Mouse (Mus musculus) heart, embryonic 15.5 days (tissue): ENCODE measurements around the gene Samhd1. TPM values are rescaled to one million over a fixed set of nuclear protein-coding genes. Genes with fewer than 3 reads are reported as not detected.
"Not testable (repeated sequence)": the region's sequence is repeated elsewhere in the genome, so short reads cannot be mapped to it uniquely, and the experiment has no call there.

Source experiments
- ATAC-seq: fragments of 200-750 bp; cut with Nextera tagmentation; replicated peaks from 2 replicates; pipeline ENCODE4 v1.8.0; 2017; ENCODE audit warnings: low read depth, moderate TSS enrichment; ENCODE audit not compliant: insufficient number of reproducible peaks, insufficient read depth, low FRiP score
- H3K27ac ChIP-seq: fragments of 300-500 bp; sonication (generic); 2 replicates; pipeline ENCODE4 v1.5.1; 2015; ENCODE audit warnings: mild to moderate bottlenecking, inconsistent platforms
- H3K27me3 ChIP-seq: fragments of 300-500 bp; sonication (generic); 2 replicates; pipeline ENCODE4 v1.6.1; 2015; ENCODE audit warnings: inconsistent platforms
- H3K36me3 ChIP-seq: fragments of 300-500 bp; sonication (generic); 2 replicates; pipeline ENCODE4 v1.6.1; 2015; ENCODE audit warnings: mild to moderate bottlenecking, inconsistent platforms
- H3K4me1 ChIP-seq: fragments of 300-500 bp; sonication (generic); replicated peaks from 2 replicates; pipeline ENCODE4 v1.6.1; 2015; ENCODE audit warnings: inconsistent platforms
- H3K4me2 ChIP-seq: fragments of 300-500 bp; sonication (generic); 2 replicates; pipeline ENCODE4 v1.6.1; 2015; ENCODE audit warnings: inconsistent platforms, mild to moderate bottlenecking, moderate library complexity
- H3K4me3 ChIP-seq: fragments of 300-500 bp; sonication (generic); 2 replicates; pipeline ENCODE4 v1.5.1; 2015; ENCODE audit warnings: mild to moderate bottlenecking, inconsistent platforms
- H3K9ac ChIP-seq: fragments of 300-500 bp; sonication (generic); 2 replicates; pipeline ENCODE4 v1.6.1; 2015; ENCODE audit warnings: mild to moderate bottlenecking, inconsistent platforms
- H3K9me3 ChIP-seq: fragments of 300-500 bp; sonication (generic); replicated peaks from 2 replicates; pipeline ENCODE4 v1.6.1; 2016; ENCODE audit warnings: inconsistent platforms
- WGBS: fragments of 180-500 bp; shearing (Covaris S2); methylation state at CpG from one replicate; pipeline ENCODE4 v1.1.7; 2015; ENCODE audit warnings: mixed read lengths; 5-methylcytosine and 5-hydroxymethylcytosine counted together
- polyA plus RNA-seq: library from polyadenylated mRNA; unstranded; fragments of >200 nt; fragmentation: Nextera tagmentation; extraction: Ambion mirVana; gene quantifications from 2 replicates; pipeline ENCODE4 v1.2.1, GENCODE M21; 2015

Samhd1 gene
- polyA plus RNA-seq, result 14.2 and 16.2 TPM in 2 replicates

DNA sequence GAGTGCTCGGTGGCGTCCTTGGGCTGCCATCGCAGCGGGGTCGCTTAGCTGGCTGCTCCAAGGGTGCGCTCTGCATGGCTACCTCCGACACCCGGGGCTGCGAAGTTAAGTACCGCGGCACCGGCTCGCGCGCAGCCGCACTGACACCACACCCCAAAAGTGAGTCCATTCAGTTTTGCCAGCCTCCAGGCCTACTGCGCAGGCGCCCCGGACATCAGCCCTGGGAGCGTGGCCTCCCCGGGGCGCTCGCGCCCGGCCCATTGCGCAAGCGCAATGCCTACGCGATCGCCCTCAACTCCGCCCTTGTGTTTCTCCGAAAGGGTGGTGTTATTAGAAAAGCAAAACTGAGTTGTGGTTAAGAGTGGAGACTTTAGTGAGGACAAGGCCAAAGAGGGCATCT is at the start of gene Samhd1:
Samhd1 (minus strand) TSS at position 252 of the 400 bp plus-strand sequence.
- H3K36me3 ChIP-seq, result no peaks in the 10 kb centered on the region
- H3K4me3 ChIP-seq, result peak within 1 kb of the TSS; percentile 67
- peak within 1 kb of the TSS; percentile 76 for H3K27ac ChIP-seq
- WGBS, result under 1% methylated on average over 32 of the region's 32 CpGs
- H3K9me3 ChIP-seq, result 0 out of 2 replicates have a peak, but pooled peaks cover 4% of the 10 kb centered on the region
- no peaks in the 10 kb centered on the region for H3K27me3 ChIP-seq
- peak within 1 kb of the TSS; percentile 72 for H3K9ac ChIP-seq
- peak within 1 kb of the TSS; percentile 95 for H3K4me2 ChIP-seq
- ATAC-seq, result peak; percentile 91
- peaks cover 14% of the 10 kb centered on the region for H3K4me1 ChIP-seq

DNA sequence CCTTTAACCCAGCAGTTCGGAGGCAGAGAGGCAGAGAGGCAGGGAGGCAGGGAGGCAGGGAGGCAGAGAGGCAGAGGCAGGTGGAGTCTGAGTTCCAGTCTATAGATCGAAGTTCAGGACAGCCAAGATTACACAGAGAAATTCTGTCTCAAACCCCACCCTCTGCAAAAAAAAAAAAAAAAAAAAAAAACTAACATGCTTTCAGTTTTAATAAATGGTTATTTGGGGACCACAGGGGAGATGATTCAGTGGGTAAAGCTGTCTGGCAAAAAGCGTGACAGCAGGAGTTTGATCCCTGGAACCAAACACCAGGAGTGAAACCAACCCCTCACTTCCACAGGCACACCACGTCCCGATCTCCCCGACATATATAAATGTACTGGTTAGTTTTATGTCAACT is 43.1 kb upstream of the Samhd1 start:
- H3K4me3 ChIP-seq, result no peak overlapping the region
- no peaks in the 10 kb centered on the region for H3K9me3 ChIP-seq
- H3K27me3 ChIP-seq, result no peaks in the 10 kb centered on the region
- peaks cover 33% of the 10 kb centered on the region for H3K36me3 ChIP-seq
- ATAC-seq, result no peak
- H3K27ac ChIP-seq, result no peak overlapping the region
- no peaks in the 10 kb centered on the region for H3K4me1 ChIP-seq
- no peak overlapping the region for H3K9ac ChIP-seq
- WGBS, result 87% methylated on average over 6 of the region's 6 CpGs
- no peak overlapping the region for H3K4me2 ChIP-seq

DNA sequence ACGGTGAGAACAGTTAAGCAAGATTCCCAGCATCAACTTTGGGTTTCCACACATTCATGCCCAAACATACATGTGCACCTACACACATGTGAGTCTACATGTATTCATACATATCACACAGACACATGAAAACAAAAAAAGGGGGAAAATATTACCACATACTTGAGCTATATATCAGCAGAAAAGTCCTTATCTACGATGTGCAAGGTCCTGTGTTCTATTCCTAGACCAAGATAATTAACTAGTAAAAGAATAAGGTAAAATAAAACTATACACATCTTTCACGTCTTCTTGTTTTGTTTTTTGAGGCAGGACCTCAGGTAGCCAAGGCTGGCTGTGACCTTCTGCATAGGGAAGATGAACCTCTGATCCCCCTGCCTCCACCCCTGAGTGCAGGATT is 41.2 kb upstream of the Samhd1 start:
- Histone ChIP-seq H3K4me2 (no peak overlapping the region), H3K9ac (no peak overlapping the region), H3K4me3 (no peak overlapping the region), H3K9me3 (no peaks in the 10 kb centered on the region), H3K36me3 (peaks cover 31% of the 10 kb centered on the region), H3K27me3 (no peaks in the 10 kb centered on the region), H3K27ac (no peak overlapping the region), H3K4me1 (no peaks in the 10 kb centered on the region)
- no peak for ATAC-seq
- 86% methylated on average over 3 of the region's 3 CpGs for WGBS

GRCm38 (mm10) chr2:157174416-157174815 is 39.4 kb upstream of the Samhd1 start:
- Histone ChIP-seq H3K4me1 (no peaks in the 10 kb centered on the region), H3K4me2 (no peak overlapping the region), H3K27me3 (no peaks in the 10 kb centered on the region), H3K27ac (no peak overlapping the region), H3K4me3 (no peak overlapping the region), H3K9me3 (no peaks in the 10 kb centered on the region), H3K36me3 (peaks cover 34% of the 10 kb centered on the region), H3K9ac (no peak overlapping the region)
- WGBS, result 77% methylated on average over 5 of the region's 5 CpGs
- no peak for ATAC-seq

DNA sequence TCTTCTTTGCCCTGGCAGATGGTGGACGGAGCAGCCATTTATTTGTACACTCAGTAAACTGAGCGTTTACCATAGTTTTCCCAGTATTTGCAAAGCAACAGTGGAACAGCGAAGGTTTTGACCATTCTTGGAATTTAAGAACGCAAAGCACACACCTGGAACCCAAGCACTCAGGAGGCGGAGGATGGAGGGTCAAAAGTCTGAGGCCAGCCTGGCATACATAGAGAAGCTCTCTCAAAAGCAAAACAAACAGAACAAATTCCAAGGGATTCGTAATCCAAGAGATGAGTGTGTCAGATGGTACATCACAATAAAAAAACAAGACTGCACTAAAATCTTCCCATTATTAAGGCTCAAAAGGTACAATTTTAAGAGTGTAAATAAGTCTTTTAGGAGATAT is 38.5 kb upstream of the Samhd1 start:
- WGBS, result 93% methylated on average over 6 of the region's 6 CpGs
- ATAC-seq, result no peak
- H3K4me2 ChIP-seq, result no peak overlapping the region
- H3K9ac ChIP-seq, result no peak overlapping the region
- no peaks in the 10 kb centered on the region for H3K9me3 ChIP-seq
- H3K27ac ChIP-seq, result no peak overlapping the region
- no peak overlapping the region for H3K4me3 ChIP-seq
- no peaks in the 10 kb centered on the region for H3K27me3 ChIP-seq
- peaks cover 38% of the 10 kb centered on the region for H3K36me3 ChIP-seq
- H3K4me1 ChIP-seq, result no peaks in the 10 kb centered on the region

GRCm38 (mm10) chr2:157172984-157173383 is 37.9 kb upstream of the Samhd1 start:
- Histone ChIP-seq H3K27ac (no peak overlapping the region), H3K27me3 (no peaks in the 10 kb centered on the region), H3K4me1 (no peaks in the 10 kb centered on the region), H3K36me3 (peaks cover 40% of the 10 kb centered on the region), H3K4me3 (no peak overlapping the region), H3K4me2 (no peak overlapping the region), H3K9ac (no peak overlapping the region), H3K9me3 (no peaks in the 10 kb centered on the region)
- WGBS, result 93% methylated on average over 6 of the region's 6 CpGs
- no peak for ATAC-seq

DNA sequence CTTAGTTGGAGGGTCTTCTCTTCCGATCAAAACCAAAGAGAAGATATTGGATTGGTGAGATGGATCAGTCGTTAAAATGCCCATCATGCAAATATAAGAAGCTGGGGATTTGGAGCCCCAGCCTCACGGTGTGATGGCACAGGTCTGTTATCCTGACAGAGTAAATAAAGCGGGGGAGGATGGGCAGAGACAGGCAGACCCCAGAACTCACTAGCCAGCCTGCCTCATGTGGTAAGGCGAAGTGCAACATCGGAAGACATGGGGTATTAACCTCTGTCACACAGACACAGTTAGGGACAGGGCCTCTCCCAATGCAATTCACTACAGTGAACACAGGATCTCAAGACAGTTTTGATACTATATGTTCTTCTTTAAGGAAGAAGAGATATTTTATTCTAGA is 35.6 kb upstream of the Samhd1 start:
- no peak for ATAC-seq
- H3K4me1 ChIP-seq, result no peaks in the 10 kb centered on the region
- peaks cover 40% of the 10 kb centered on the region for H3K36me3 ChIP-seq
- H3K27ac ChIP-seq, result no peak overlapping the region
- no peaks in the 10 kb centered on the region for H3K27me3 ChIP-seq
- no peaks in the 10 kb centered on the region for H3K9me3 ChIP-seq
- H3K9ac ChIP-seq, result no peak overlapping the region
- no peak overlapping the region for H3K4me3 ChIP-seq
- H3K4me2 ChIP-seq, result no peak overlapping the region
- 65% methylated on average over 6 of the region's 6 CpGs for WGBS

- no peaks in the 10 kb centered on the region for H3K9me3 ChIP-seq
- no peak overlapping the region for H3K27ac ChIP-seq
- 35% methylated on average over 5 of the region's 5 CpGs for WGBS
- H3K9ac ChIP-seq, result no peak overlapping the region
- no peaks in the 10 kb centered on the region for H3K4me1 ChIP-seq
- H3K27me3 ChIP-seq, result no peaks in the 10 kb centered on the region
- no peak overlapping the region for H3K4me3 ChIP-seq
- H3K4me2 ChIP-seq, result no peak overlapping the region
- peaks cover 36% of the 10 kb centered on the region for H3K36me3 ChIP-seq
- ATAC-seq, result peak; percentile 58; the same call in 1 of the 2 replicates
These were observed 35.1 kb upstream of the Samhd1 start for GRCm38 (mm10) chr2:157170166-157170565.

DNA sequence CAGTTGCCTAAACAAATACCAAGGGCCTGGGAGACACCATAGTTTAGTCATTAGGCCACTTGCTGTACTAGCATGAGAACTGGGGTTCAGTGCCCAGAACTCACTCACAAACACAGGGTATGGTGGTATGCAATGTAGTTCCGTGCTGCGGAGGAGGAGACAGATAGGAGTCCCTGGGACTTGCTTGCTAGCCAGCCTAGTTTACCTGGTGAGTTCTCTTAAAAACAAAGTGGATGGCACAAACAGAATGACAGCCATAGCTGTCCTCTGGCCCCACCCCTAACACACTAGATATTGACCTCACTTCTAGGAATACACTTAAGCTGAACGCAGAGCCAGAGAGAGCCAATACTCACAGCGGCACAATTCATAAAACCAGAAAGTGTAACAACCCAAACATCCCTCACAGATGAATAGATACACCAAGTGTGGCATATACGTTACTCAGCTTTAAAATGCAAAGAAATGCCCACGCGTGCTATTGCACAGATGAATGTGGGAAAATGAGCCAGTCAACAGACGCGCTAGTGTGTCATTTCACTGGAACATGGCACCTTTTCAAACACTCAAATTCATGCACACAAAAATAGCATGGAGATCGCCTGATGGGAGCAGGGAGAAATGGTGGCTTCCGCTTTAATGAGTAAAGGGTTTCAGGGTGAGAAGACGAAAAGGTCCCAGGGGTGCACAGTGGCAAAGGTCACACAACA is 31.5 kb upstream of the Samhd1 start:
- Histone ChIP-seq H3K36me3 (peaks cover 31% of the 10 kb centered on the region), H3K4me3 (no peak overlapping the region), H3K4me2 (no peak overlapping the region), H3K9me3 (no peaks in the 10 kb centered on the region), H3K9ac (no peak overlapping the region), H3K27me3 (no peaks in the 10 kb centered on the region), H3K4me1 (no peaks in the 10 kb centered on the region), H3K27ac (no peak overlapping the region)
- no peak for ATAC-seq
- WGBS, result 93% methylated on average over 12 of the region's 12 CpGs

- not testable (repeated sequence) for H3K27ac ChIP-seq, H3K9ac ChIP-seq, ATAC-seq, H3K27me3 ChIP-seq, H3K4me1 ChIP-seq, H3K9me3 ChIP-seq, H3K4me3 ChIP-seq, H3K4me2 ChIP-seq
- H3K36me3 ChIP-seq, result peaks cover 37% of the 10 kb centered on the region
These were observed 30.5 kb upstream of the Samhd1 start for GRCm38 (mm10) chr2:157165312-157166224.

- no peak overlapping the region for H3K4me2 ChIP-seq
- no peak overlapping the region for H3K27ac ChIP-seq
- ATAC-seq, result no peak
- H3K36me3 ChIP-seq, result peaks cover 46% of the 10 kb centered on the region
- no peaks in the 10 kb centered on the region for H3K9me3 ChIP-seq
- H3K27me3 ChIP-seq, result no peaks in the 10 kb centered on the region
- no peak overlapping the region for H3K9ac ChIP-seq
- WGBS, result 82% methylated on average over 2 of the region's 2 CpGs
- no peak overlapping the region for H3K4me3 ChIP-seq
- no peaks in the 10 kb centered on the region for H3K4me1 ChIP-seq
These were observed 29.0 kb upstream of the Samhd1 start for GRCm38 (mm10) chr2:157164101-157164500.
